Mouse (Mus musculus) cerebellum, adult 11 months (tissue): ENCODE results near the gene Prdm8.

Experiments
- DNase-seq: peaks from one replicate; pipeline ENCODE4 v3.0.0; 2022

Gene Prdm8

GRCm38 (mm10) chr5:98184971-98185805 is 18.2 kb downstream of the Prdm8 start:
- DNase-seq: peak; percentile 84

GRCm38 (mm10) chr5:98185806-98186751 is 19.1 kb downstream of the Prdm8 start:
- DNase-seq: no peak

DNA sequence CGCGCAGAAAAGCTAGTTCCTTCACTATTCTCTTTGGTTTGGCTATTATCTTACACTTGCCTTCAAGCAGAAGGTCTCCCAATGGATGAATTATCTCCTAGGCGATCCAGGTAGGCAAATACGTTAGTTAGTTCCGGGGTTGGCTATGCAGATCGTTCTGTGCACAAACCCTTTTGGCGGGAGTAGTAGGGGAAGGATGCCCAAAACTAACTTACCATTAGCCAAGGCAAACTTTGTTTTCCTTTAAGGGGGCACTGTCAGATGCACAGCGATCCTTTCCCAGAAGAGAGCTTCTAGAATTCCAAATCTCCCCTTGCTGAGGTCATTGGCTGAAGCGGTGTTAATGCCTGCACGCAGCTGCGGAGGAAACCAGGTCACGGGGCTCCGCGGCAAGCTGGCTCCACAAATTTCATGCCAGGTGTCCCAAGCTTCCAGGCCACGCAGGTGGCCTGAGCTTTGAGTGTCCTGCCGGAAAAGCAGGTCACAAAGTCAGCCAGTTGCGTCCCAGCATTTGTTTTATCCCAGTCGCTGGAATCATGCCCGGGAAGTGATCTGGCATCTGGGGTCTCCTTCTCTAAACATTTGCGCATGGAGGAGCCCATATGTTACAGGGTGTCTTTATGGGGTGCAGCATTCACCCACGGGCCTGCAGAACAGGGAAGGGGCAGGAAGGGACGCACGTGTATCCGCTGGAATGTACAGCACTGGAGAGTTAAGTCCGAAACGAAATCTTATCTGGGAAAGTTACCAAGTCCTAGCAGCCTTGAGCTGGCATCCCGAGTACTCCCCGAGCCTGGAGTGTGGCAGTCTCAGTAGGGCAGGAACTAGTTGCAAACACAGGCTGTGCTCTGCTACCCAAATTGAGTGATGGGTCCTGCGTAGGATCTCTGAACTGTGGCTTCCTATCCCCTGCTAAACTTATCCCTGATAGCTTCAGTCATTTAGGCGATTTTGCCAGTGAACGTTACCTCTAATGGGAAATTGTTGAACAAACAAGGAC is 22.5 kb downstream of the Prdm8 start:
- peak; percentile 43 for DNase-seq

- no peak for DNase-seq
Measured at GRCm38 (mm10) chr5:98192295-98192983, 25.4 kb downstream of the Prdm8 start.

DNA sequence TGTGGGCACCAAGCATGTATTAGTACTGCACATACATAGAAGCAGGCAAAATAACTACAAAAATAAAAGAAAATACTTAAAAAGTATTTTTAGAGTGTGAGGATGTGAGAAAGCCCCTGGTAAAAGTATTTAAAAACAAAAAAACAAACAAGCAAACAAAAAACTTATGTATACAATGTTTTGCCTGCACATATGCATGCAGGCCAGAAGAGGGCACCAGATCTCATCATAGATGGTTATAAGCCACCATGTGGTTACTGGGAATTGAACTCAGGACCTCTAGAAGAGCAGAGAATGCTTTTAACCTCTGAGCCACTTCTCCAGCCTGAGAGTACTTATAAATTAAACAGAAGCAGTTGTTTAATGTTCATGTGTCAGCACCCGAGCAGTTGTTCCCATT is 28.0 kb downstream of the Prdm8 start:
- DNase-seq: no peak

DNA sequence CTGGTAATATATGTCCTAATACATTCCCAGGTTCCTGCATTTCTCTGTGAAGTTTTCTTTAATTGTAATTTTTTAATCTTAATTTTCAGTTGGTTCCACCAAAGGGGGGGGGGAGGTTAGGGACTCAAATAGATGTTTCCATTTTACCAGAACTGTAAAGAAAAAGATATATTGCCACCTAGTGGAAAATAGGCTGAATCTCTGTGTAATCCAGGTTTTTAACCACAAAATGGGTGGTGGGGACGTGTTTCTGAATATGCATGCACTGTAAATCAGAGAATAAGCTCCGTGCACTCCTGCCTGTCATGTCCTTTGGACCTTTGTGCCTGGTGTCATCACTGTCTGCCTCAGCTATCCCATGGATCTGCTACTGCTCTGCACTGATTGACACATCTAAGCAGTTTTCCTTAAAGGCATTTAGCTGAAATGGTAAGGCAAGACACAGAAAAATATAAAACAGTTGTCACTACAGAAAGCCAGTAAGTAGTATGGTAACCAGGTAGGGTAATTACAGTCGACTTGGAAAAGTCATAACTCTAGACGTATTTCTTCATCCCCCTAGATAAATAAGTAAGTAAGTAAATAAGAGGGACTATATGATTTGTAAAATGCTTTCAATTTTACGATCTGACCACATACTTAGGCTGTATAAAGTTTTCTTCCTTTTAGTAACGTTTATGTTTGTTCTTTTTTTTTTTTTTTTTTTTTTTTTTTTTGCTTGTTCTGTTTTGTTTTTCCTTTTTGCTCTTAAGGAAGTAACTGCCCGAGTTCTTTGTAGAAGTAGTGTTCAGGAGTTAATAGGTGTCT is 31.6 kb downstream of the Prdm8 start:
- DNase-seq: no peak

DNA sequence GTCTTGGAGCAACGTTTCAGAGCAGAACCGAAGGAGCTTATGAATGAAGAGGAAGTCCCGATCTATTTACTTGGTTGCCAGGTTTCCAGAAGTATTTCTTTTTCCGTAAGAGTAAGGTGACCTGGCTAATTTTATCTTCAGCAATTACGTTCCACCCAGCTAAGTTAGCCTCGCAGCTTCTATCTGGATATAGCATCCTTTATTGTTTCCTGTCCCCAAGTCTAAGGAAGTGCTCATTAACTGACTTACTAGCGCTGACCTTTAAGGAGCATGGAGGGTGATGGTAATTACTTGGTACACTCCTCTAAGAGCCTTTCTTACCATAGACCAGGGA is 32.2 kb downstream of the Prdm8 start:
- DNase-seq: no peak

DNA sequence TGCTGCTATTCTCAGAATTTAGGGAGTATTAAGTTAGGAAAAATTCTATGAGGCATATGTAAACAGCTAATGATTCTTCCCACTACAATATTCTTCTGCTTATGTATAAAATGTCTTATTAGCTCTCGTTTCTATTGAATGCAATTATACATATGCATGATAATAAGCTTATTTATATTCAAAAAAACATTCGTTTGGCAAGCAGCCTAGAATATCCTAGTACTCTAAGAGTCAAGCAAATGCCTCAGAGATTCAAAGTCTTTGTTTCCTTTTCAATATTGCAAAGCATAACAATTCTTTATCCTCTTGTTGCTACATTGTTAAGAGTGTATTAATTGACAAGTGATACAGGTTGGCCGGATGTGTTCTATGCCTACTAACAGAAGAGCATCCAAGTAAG is 34.6 kb downstream of the Prdm8 start:
- no peak for DNase-seq

DNA sequence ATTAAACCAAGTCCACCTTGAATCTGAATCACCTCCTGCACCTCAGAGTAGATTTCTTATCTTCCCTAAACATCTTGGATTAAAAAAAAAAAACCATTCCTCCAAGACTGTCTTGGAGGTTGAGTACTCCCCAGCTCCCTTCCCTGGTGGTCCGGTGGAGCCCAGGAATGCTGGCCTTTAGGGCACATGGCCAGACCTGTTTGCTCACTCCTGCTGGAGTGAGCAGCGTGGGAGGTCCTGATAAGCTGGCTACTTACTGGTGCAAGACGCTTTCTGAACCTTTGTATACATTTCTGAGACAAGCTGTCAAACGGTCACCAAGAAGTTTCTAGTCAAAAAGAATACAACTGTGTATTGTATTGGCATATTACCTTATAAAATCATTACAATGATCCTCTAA is 36.0 kb downstream of the Prdm8 start:
- DNase-seq: no peak

DNA sequence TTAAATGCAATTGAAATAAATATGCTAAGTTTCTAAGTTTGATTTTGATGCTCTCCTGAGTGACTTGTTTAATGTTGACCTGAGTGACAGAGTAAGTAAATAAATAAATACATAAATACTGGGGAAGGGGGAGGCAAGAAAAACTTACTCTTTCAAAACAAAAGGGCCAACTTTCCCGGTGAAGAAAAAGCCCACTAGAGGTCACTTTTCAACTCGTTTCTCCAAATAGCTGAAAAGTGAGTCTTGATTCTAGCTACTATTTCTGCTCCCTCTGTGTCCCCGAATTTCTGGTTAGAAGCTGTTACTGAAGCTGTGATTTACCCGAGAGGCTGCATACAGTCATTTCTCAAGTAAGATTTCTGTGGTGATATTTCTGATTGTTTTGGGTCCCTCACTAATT is 45.5 kb downstream of the Prdm8 start:
- DNase-seq: no peak

DNA sequence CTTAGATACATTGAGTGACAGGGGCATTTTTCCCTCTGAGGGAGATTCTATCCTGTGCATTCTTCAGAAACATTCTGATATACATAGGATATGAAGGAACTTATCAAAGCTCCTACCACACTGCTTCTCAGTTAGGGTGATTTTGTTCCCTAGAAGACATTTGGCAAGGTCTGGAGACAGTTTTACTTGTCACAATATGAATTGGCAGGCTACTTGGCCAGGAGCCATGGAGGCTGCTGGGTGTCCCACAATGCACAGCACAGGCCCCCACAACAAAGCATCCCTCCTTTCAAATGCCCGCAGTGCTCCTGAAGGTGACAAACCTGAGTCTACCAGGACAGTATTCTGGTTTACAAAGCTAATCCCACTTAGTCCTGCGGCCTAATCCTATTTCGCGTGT is 55.0 kb downstream of the Prdm8 start:
- no peak for DNase-seq

- DNase-seq: no peak
Measured at GRCm38 (mm10) chr5:98226710-98227109, 59.7 kb downstream of the Prdm8 start.

DNA sequence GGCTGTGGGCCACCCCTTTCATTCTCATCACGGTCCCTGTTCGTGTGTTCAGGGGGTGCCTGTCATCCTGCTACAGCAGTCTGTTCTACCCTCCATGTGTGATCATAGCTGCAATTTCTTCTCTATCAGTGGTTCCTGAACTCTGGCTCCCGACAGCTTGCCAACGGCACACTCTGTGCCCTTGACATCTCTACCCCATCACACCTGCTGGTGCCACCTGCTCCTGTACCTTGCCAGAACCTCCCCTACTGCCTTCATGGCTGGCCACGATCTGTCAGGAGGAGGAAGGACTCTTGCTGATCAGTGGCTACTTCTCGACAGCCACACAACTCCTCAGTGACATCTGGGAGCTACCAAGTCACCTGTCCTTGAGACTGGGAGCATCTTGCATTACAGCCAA is 62.5 kb downstream of the Prdm8 start:
- DNase-seq: peak; percentile 57

GRCm38 (mm10) chr5:98238466-98238865 is 71.5 kb downstream of the Prdm8 start:
- no peak for DNase-seq
